Mouse (Mus musculus) large intestine, adult 2 months (tissue): ENCODE measurements around the gene Hspa4. TPM values are rescaled to one million over a fixed set of nuclear protein-coding genes. Genes with fewer than 3 reads are reported as not detected.

ENCODE experiments used
- DNase-seq: peaks from one replicate; pipeline ENCODE4 v3.0.0-alpha.2; 2012; ENCODE audit warnings: low read depth, low spot score
- WGBS: fragments of 180-500 bp; shearing (Covaris S2); methylation state at CpG from one replicate; pipeline ENCODE4 v1.1.7; 2018; 5-methylcytosine and 5-hydroxymethylcytosine counted together
- polyA plus RNA-seq: library from polyadenylated mRNA; depleted of rRNA; stranded (reverse); fragments of >200 nt; gene quantifications from 2 replicates; pipeline ENCODE4 v1.2.3, GENCODE M21; 2012; rRNA removed

Gene Hspa4
- polyA plus RNA-seq, 1 experiment: 16.4 TPM

GRCm38 (mm10) chr11:53256914-53257313, 43.3 kb downstream of the Hspa4 start:
- no peak for DNase-seq
- WGBS: 70% methylated on average over 2 of the region's 2 CpGs

GRCm38 (mm10) chr11:53254926-53255325, 45.3 kb downstream of the Hspa4 start:
- peak; percentile 14 for DNase-seq
- 40% methylated on average over 7 of the region's 7 CpGs for WGBS

- 92% methylated on average over 3 of the region's 3 CpGs for WGBS
- DNase-seq: no peak
These were observed 45.8 kb downstream of the Hspa4 start for GRCm38 (mm10) chr11:53254428-53254827.

GRCm38 (mm10) chr11:53252186-53253119, 47.8 kb downstream of the Hspa4 start:
- WGBS: 91% methylated on average over 12 of the region's 12 CpGs
- DNase-seq: no peak

GRCm38 (mm10) chr11:53250796-53251195, 49.5 kb downstream of the Hspa4 start:
- WGBS: 30% methylated on average over 14 of the region's 14 CpGs
- no peak for DNase-seq

- 85% methylated on average over 5 of the region's 5 CpGs for WGBS
- no peak for DNase-seq
These were observed 50.6 kb downstream of the Hspa4 start for GRCm38 (mm10) chr11:53249686-53250085.

- 61% methylated on average over 2 of the region's 2 CpGs for WGBS
- no peak for DNase-seq
These were observed 54.7 kb downstream of the Hspa4 start for GRCm38 (mm10) chr11:53245561-53245960.

GRCm38 (mm10) chr11:53243199-53243598, 57.1 kb downstream of the Hspa4 start:
- DNase-seq: no peak
- WGBS: 43% methylated on average over 11 of the region's 11 CpGs

GRCm38 (mm10) chr11:53233590-53233989, 66.7 kb downstream of the Hspa4 start:
- WGBS: 47% methylated on average over 9 of the region's 9 CpGs

GRCm38 (mm10) chr11:53231836-53232235, 68.4 kb downstream of the Hspa4 start:
- no peak for DNase-seq
- WGBS: 75% methylated on average over 5 of the region's 5 CpGs

More at GRCm38 (mm10) chr11:53233590-53233989, 66.7 kb downstream of the Hspa4 start:
- no peak for DNase-seq

GRCm38 (mm10) chr11:53229011-53229410, 71.2 kb downstream of the Hspa4 start:
- DNase-seq: no peak
- 87% methylated on average over 3 of the region's 3 CpGs for WGBS

GRCm38 (mm10) chr11:53210876-53211275, 89.4 kb downstream of the Hspa4 start:
- 80% methylated on average over 9 of the region's 9 CpGs for WGBS
- DNase-seq: no peak

Other genes starting within 250 kb of the Hspa4 start
- gene Zcchc10, start 24.2 kb upstream of the Hspa4 start, polyA plus RNA-seq: 3.2 and 3.3 TPM in 2 replicates
- gene Aff4, start 50.4 kb upstream of the Hspa4 start, polyA plus RNA-seq: 6.9 and 13.6 TPM in 2 replicates
- 5.3 and 43.3 TPM in 2 replicates for gene Leap2, start 122.7 kb upstream of the Hspa4 start, polyA plus RNA-seq
- gene Uqcrq, start 130.4 kb upstream of the Hspa4 start, polyA plus RNA-seq: 700 and 833 TPM in 2 replicates
- gene Gdf9, start 130.6 kb upstream of the Hspa4 start, polyA plus RNA-seq: 0.92 and 1.1 TPM in 2 replicates
- gene Gm10447, start 156.7 kb upstream of the Hspa4 start, polyA plus RNA-seq: 0.05 and 0.09 TPM in 2 replicates
- 2.3 and 3.5 TPM in 2 replicates for gene Shroom1, start 156.7 kb upstream of the Hspa4 start, polyA plus RNA-seq
- gene Gm9837, start 170.0 kb upstream of the Hspa4 start, polyA plus RNA-seq: not detected in 2 replicates
- not detected in 2 replicates for gene Gm9945, start 179.7 kb upstream of the Hspa4 start, polyA plus RNA-seq
- 7.5 and 21.0 TPM in 2 replicates for gene Sowaha, start 179.8 kb upstream of the Hspa4 start, polyA plus RNA-seq
- 15.1 and 16.0 TPM in 2 replicates for gene Sept8, start 218.8 kb upstream of the Hspa4 start, polyA plus RNA-seq